Mouse (Mus musculus) forebrain, embryonic 15.5 days (tissue): ENCODE measurements at regions not wholly inside any gene's neighbourhood (a gene's known extent, or its start where the extent isn't known, plus 50 kb on each side); places are given as distances from the start of the nearest gene placed in this dataset.

Experiments
- ATAC-seq: fragments of 200-750 bp; cut with Nextera tagmentation; replicated peaks from 2 replicates; pipeline ENCODE4 v1.8.0; 2017; ENCODE audit warnings: mild to moderate bottlenecking, moderate TSS enrichment, moderate library complexity
- H3K27ac ChIP-seq: fragments of 300-500 bp; sonication (generic); replicated peaks from 2 replicates; pipeline ENCODE4 v1.5.1; 2015; ENCODE audit warnings: mild to moderate bottlenecking, inconsistent platforms
- H3K27me3 ChIP-seq: fragments of 300-500 bp; sonication (generic); 2 replicates; pipeline ENCODE4 v1.6.1; 2015; ENCODE audit warnings: inconsistent platforms
- H3K36me3 ChIP-seq: fragments of 300-500 bp; sonication (generic); 2 replicates; pipeline ENCODE4 v1.6.1; 2015; ENCODE audit warnings: mild to moderate bottlenecking, inconsistent platforms
- H3K4me1 ChIP-seq: fragments of 300-500 bp; sonication (generic); 2 replicates; pipeline ENCODE4 v1.6.1; 2015; ENCODE audit warnings: inconsistent platforms
- H3K4me2 ChIP-seq: fragments of 300-500 bp; sonication (generic); replicated peaks from 2 replicates; pipeline ENCODE4 v1.6.1; 2015; ENCODE audit warnings: mild to moderate bottlenecking, inconsistent platforms
- H3K4me3 ChIP-seq: fragments of 300-500 bp; sonication (generic); 2 replicates; pipeline ENCODE4 v1.5.1; 2015; ENCODE audit warnings: mild to moderate bottlenecking, inconsistent platforms
- H3K9ac ChIP-seq: fragments of 300-500 bp; sonication (generic); replicated peaks from 2 replicates; pipeline ENCODE4 v1.6.1; 2015; ENCODE audit warnings: mild to moderate bottlenecking, inconsistent platforms
- H3K9me3 ChIP-seq: fragments of 300-500 bp; sonication (generic); 2 replicates; pipeline ENCODE4 v1.6.1; 2016; ENCODE audit warnings: inconsistent platforms
- WGBS: fragments of 180-500 bp; shearing (Covaris S2); methylation state at CpG from one replicate; pipeline ENCODE4 v1.1.7; 2015; ENCODE audit warnings: mixed read lengths; 5-methylcytosine and 5-hydroxymethylcytosine counted together

DNA sequence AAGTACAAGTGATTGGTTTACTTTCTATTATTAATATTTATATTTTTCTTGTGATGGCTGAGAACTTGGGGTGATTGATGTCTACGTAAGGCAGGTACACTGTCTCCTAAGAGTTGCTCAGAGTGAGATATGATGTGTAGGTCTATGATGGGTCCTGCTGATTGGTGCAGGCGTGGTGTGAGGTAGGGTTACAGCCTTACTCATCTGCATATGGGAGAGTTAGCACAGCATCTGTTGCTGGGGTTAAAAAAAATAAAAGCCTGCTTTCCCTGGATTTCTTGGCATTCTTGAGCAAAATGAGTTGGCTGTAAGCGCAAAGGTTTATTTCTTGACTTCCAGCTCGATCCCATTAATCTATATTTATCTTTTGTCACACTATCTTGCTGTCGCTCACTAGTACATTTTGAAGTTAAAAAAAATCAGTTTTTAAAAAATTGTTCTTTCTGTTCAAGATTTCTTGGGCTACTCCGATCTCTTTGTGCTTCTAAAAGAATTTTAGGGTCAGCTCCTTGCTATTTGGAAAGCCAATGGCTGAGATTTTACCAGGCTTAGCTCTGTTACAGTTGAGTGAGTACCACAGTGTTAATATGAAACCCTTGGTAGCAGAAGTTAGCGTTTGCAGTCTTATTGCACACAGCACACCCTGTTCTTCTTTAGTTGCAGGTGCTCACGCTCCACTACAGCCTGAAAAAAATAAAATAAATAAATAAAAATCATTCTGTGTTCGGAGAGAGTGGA, 482.0 kb downstream of the Plekhb2 start:
- WGBS: 78% methylated on average over 9 of the region's 9 CpGs
- Histone ChIP-seq H3K9me3 (no peaks in the 10 kb centered on the region), H3K4me1 (no peaks in the 10 kb centered on the region), H3K36me3 (no peaks in the 10 kb centered on the region), H3K27ac (0 out of 2 replicates have a peak overlapping the region, but pooled peaks have one; percentile 9), H3K9ac (no peak overlapping the region), H3K27me3 (no peaks in the 10 kb centered on the region), H3K4me3 (no peak overlapping the region), H3K4me2 (no peak overlapping the region)
- no peak for ATAC-seq

DNA sequence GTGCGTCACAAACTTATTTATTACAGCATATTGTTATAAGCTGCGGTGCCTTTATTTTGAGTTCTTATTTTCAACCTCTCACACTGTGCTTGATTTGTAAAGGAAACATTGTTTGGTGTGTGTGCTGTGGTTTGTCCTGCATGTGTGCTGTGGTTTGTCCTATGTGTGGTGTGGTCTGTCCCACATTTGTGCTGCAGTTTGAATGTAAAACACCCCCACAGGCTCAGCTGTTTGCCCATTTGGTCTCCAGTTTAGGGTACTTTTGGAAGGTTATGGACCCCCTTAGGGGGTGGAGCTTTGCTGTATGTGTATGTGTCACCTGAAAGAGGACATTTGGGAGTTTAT, 482.5 kb downstream of the Plekhb2 start:
- ATAC-seq: no peak
- no peak overlapping the region for H3K9ac ChIP-seq
- H3K36me3 ChIP-seq: no peaks in the 10 kb centered on the region
- H3K27ac ChIP-seq: 0 out of 2 replicates have a peak overlapping the region, but pooled peaks have one; percentile 9
- no peaks in the 10 kb centered on the region for H3K27me3 ChIP-seq
- no peak overlapping the region for H3K4me2 ChIP-seq
- 92% methylated on average over 2 of the region's 2 CpGs for WGBS
- no peaks in the 10 kb centered on the region for H3K4me1 ChIP-seq
- H3K9me3 ChIP-seq: no peaks in the 10 kb centered on the region
- no peak overlapping the region for H3K4me3 ChIP-seq

DNA sequence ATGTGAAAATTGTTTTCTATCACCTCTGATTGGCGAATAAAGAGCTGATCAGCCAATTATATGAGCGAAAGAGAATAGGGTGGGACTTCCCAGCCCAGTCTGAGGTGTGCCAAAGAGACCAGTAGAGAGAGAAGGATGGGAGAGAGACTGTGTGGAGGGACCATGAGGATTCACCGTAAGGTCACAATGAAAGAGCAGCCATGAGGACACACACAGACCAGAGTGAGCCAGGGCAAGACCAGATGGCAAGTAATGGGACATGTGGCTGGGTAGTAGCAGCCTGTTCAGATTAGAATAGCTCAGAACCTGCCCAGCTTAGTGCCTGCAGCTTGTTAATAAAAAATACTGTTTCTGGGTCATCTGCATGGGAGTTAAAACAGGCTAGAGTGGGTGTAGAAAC, 487.9 kb downstream of the Plekhb2 start:
- Histone ChIP-seq H3K9ac (no peak overlapping the region), H3K9me3 (no peaks in the 10 kb centered on the region), H3K4me3 (no peak overlapping the region), H3K27me3 (no peaks in the 10 kb centered on the region), H3K27ac (no peak overlapping the region), H3K36me3 (no peaks in the 10 kb centered on the region), H3K4me1 (no peaks in the 10 kb centered on the region), H3K4me2 (no peak overlapping the region)
- 87% methylated on average over 3 of the region's 3 CpGs for WGBS
- no peak for ATAC-seq

DNA sequence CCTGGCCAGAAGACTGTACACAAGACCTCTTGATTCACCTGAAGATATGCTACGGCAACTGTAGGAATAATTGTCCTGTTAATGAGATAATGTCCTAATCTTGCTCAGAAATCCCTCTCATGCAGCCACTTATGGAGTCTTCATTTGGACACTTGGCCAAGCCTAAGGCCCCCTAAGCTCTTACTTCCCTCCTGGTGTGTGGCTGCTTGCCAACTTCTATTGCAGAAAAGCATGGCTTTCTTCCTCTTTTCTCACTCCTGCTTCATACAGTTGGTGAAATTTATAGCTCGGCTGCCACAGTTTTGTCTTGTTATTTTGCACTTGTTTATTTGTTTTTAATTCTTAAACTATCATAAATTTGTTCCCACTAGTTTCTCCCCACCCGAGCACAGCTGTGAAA, 488.4 kb downstream of the Plekhb2 start:
- WGBS: 75% methylated on average over 3 of the region's 3 CpGs
- Histone ChIP-seq H3K4me1 (no peaks in the 10 kb centered on the region), H3K4me2 (no peak overlapping the region), H3K9ac (no peak overlapping the region), H3K9me3 (no peaks in the 10 kb centered on the region), H3K27ac (no peak overlapping the region), H3K27me3 (no peaks in the 10 kb centered on the region), H3K36me3 (no peaks in the 10 kb centered on the region), H3K4me3 (no peak overlapping the region)
- ATAC-seq: no peak

DNA sequence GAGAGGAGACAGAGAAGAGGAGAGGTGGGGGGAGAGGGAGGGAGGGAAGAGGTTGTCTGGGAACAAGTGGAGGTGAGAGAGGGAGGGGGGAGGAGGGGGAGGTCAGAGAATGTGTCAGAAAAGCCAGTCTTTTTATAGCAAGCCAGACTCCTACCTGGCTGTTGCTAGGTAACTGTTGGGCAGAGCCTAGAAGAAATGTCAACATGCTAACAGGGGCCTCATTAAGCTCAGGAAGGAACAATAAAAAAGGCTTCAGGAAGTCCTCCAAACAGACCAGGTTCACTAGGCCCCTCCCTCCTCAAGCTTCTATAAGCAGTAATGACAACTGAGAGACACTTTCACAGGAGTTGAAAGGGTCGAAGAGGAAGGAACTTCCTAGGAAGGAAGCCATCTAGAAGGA, 494.8 kb downstream of the Plekhb2 start:
- Histone ChIP-seq H3K4me3 (no peak overlapping the region), H3K4me1 (no peaks in the 10 kb centered on the region), H3K9ac (no peak overlapping the region), H3K27ac (no peak overlapping the region), H3K27me3 (no peaks in the 10 kb centered on the region), H3K36me3 (no peaks in the 10 kb centered on the region), H3K4me2 (no peak overlapping the region), H3K9me3 (no peaks in the 10 kb centered on the region)
- 37% methylated on average over 1 of the region's 1 CpGs for WGBS
- no peak for ATAC-seq

DNA sequence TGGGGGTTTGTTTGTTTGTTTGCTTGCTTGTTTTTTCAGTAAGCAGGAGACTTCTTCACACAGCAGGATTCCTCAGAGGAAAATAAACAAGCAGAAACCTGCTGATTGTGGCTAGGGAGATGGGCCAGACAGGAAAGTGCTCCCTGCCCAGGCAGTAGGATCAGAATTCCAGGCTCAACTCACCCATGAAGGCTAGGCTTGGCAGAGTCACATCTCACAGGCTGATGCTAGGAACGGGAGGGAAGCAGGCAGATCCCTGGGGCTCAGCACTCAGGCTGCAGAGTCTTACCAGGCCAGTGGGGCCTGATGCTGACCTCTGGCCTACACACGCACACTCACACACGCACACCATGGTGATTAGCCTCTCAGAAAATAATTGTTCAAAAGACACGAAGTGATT, 498.5 kb downstream of the Plekhb2 start:
- WGBS: 63% methylated on average over 4 of the region's 4 CpGs
- no peaks in the 10 kb centered on the region for H3K36me3 ChIP-seq
- H3K27me3 ChIP-seq: no peaks in the 10 kb centered on the region
- no peak overlapping the region for H3K27ac ChIP-seq
- H3K4me2 ChIP-seq: no peak overlapping the region
- no peaks in the 10 kb centered on the region for H3K4me1 ChIP-seq
- H3K9ac ChIP-seq: no peak overlapping the region
- H3K9me3 ChIP-seq: no peaks in the 10 kb centered on the region
- no peak for ATAC-seq
- no peak overlapping the region for H3K4me3 ChIP-seq

DNA sequence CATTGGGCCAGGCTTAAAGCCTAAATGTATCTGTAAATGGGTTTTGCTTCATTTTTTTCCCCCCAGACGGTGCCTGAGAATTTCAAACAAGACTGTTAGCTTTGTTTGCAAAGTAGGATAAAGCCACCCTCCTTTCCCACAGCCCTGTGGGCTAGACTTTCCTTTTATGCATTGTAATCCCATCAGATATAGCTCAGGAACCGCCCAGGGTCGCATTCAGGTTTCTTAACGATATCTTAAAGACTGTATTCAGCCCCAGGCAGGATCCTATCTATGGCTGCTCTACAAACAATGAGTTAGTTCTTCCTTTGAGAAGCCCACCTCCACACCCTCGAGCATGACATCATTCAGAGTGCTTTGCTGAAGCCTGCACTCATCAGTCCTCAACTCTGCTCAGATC, 509.2 kb downstream of the Plekhb2 start:
- no peaks in the 10 kb centered on the region for H3K4me1 ChIP-seq
- no peaks in the 10 kb centered on the region for H3K36me3 ChIP-seq
- 10% methylated on average over 5 of the region's 5 CpGs for WGBS
- no peak overlapping the region for H3K27ac ChIP-seq
- ATAC-seq: no peak
- H3K27me3 ChIP-seq: no peaks in the 10 kb centered on the region
- no peak overlapping the region for H3K4me2 ChIP-seq
- no peak overlapping the region for H3K4me3 ChIP-seq
- no peak overlapping the region for H3K9ac ChIP-seq
- H3K9me3 ChIP-seq: no peaks in the 10 kb centered on the region

DNA sequence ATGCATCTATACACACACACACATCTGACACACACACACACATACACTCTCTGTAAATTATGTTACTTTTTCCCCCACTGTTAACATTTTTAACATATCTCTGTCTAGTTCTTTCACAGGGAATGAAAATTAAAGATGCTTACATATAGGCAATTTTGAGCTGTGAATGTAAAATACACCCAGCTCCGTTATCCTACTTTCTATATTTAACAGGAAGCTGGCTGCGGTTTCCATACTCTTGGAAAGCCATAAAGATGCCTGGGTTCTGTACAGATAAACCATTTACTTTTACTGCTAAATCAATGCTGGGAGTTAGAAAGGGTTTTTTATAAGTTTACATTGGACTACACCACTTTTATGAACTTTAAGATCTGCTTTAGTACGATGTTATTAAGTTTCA, 511.7 kb downstream of the Plekhb2 start:
- Histone ChIP-seq H3K4me3 (no peak overlapping the region), H3K4me1 (no peaks in the 10 kb centered on the region), H3K9ac (no peak overlapping the region), H3K9me3 (no peaks in the 10 kb centered on the region), H3K27ac (0 out of 2 replicates have a peak overlapping the region, but pooled peaks have one; percentile 37), H3K36me3 (no peaks in the 10 kb centered on the region), H3K27me3 (no peaks in the 10 kb centered on the region), H3K4me2 (no peak overlapping the region)
- WGBS: 83% methylated on average over 3 of the region's 3 CpGs
- no peak for ATAC-seq

DNA sequence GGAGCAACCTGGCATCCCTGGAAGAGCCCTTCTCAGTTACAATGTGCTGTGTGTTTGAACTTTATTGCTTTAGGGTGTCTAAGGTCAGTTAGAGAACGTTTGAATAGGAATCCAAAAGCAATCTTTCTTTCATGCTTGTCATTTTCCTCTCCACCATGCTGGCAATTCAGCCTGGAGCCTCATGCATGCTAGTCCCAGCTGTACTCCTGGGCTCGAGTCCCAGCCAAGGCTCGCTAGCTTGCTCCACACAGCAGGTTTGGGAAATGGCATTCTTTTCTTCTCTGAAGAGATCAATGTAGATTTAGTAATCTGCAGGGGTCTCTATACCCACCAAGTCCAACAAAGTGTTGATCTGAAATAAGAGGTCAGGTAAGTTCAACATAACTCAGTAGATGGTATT, 513.1 kb downstream of the Plekhb2 start:
- ATAC-seq: no peak
- Histone ChIP-seq H3K36me3 (no peaks in the 10 kb centered on the region), H3K9ac (no peak overlapping the region), H3K27ac (no peak overlapping the region), H3K27me3 (no peaks in the 10 kb centered on the region), H3K4me1 (no peaks in the 10 kb centered on the region), H3K9me3 (no peaks in the 10 kb centered on the region), H3K4me3 (no peak overlapping the region), H3K4me2 (no peak overlapping the region)
- 59% methylated on average over 3 of the region's 3 CpGs for WGBS

DNA sequence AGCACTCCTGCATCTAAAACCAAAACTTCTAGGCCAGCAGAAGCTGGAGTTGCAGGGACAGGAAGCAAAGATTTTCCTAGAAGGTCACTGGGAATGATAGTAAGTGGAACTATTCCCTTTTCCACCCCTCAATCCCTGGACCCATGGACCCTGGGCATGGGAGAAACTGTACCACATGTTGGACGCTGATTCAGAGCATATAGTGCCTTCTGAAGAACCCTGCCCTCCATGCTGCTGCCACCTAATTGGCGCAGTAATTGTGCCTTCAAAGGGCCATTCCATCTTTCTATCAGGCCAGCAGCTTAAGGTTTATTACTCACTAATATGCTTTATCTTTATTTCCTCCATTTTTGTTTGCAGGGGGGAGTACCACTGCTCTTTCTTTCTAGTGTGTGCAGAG, 516.8 kb downstream of the Plekhb2 start:
- Histone ChIP-seq H3K27ac (no peak overlapping the region), H3K4me2 (no peak overlapping the region), H3K27me3 (no peaks in the 10 kb centered on the region), H3K4me1 (no peaks in the 10 kb centered on the region), H3K36me3 (no peaks in the 10 kb centered on the region), H3K9ac (no peak overlapping the region), H3K4me3 (no peak overlapping the region), H3K9me3 (no peaks in the 10 kb centered on the region)
- WGBS: 89% methylated on average over 2 of the region's 2 CpGs
- ATAC-seq: no peak

DNA sequence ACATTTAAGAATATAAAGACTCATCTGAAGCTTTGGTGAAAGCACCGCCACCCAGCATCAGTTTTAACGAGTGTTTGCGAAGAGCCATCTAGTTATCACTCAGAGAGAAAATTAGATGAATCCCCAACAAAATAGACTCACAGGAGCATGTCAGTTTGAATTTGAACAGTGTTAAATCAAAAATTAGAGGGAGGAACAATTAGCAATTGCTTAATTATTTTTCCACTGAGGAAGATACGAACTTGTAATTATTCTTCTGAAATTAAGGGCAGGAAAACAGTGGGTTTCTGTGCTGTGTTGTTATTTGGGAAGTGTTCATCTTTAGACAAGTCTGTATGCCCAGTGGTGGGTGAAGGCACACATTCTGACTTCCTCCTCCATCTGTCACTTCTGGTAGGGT, 523.0 kb downstream of the Plekhb2 start:
- Histone ChIP-seq H3K9ac (no peak overlapping the region), H3K36me3 (no peaks in the 10 kb centered on the region), H3K27ac (no peak overlapping the region), H3K9me3 (no peaks in the 10 kb centered on the region), H3K4me2 (no peak overlapping the region), H3K4me1 (no peaks in the 10 kb centered on the region), H3K4me3 (no peak overlapping the region), H3K27me3 (no peaks in the 10 kb centered on the region)
- ATAC-seq: no peak
- WGBS: 66% methylated on average over 4 of the region's 4 CpGs

DNA sequence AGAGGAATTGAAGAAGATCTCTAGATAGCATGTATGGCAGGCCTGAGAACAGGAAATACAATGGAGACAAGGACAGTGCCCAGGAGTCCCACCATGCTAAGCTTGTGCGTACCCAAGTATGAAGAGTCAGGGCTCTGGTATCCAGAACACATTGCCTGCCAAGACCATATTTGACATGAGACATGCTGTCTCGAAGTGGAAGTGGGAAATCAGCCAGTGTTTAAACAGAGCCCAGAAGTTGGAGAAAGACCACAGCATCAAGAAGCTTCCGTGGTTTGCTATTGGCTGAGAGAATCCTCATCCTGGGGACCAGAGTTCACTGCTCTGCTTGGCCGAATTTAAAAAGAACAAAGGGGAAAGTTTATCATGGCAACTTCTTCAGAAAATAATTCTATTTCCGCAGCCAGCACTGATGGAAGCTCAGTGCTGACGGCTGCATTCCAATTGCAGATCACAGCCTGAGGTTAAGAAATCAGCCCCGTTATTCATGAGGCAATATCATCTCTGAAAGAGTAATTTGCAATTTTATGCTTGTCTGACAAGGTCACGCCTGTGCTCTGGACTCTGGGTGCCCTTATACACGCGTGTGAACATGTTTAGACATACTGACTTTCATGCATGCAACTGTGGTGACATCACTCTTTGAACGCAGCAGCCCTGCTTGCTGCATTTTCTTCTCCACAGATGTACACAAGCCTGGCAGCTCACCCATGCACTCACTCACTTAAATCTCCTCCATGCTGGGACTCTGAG, 531.0 kb downstream of the Plekhb2 start:
- ATAC-seq: no peak
- Histone ChIP-seq H3K4me1 (no peaks in the 10 kb centered on the region), H3K9ac (no peak overlapping the region), H3K27me3 (no peaks in the 10 kb centered on the region), H3K4me3 (no peak overlapping the region), H3K27ac (no peak overlapping the region), H3K9me3 (no peaks in the 10 kb centered on the region), H3K4me2 (no peak overlapping the region), H3K36me3 (no peaks in the 10 kb centered on the region)
- WGBS: 79% methylated on average over 11 of the region's 11 CpGs

DNA sequence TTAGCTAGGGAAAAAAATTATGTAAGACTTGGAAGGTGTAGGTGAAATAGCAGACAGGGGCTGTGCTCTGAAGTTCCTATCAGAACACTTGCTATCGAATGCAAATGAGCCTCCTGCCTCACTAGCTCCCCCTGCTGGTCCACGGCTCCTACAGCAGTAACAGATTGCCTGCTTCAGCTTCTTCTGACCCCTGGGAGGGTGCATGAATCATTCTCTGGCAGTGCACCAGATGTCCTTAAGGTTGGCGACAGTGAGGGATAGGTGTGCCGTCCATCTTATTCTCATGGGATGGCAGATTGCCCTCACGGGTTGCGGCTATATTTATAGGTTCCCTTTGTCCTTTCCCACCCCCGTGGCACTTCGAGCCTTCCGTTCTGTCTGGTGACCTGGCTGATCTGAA, 535.7 kb downstream of the Plekhb2 start:
- Histone ChIP-seq H3K9me3 (no peaks in the 10 kb centered on the region), H3K9ac (no peak overlapping the region), H3K4me1 (no peaks in the 10 kb centered on the region), H3K27ac (no peak overlapping the region), H3K27me3 (no peaks in the 10 kb centered on the region), H3K4me2 (no peak overlapping the region), H3K4me3 (no peak overlapping the region), H3K36me3 (no peaks in the 10 kb centered on the region)
- 54% methylated on average over 9 of the region's 9 CpGs for WGBS
- no peak for ATAC-seq
